Mouse (Mus musculus) limb, embryonic 13.5 days (tissue): Measurements from ENCODE around the gene Marf1. TPM values are rescaled to one million over a fixed set of nuclear protein-coding genes. Genes with fewer than 3 reads are reported as not detected.

ENCODE experiments used
- ATAC-seq: fragments of 200-750 bp; cut with Nextera tagmentation; 2 replicates; pipeline ENCODE4 v1.8.0; 2017; ENCODE audit warnings: low read depth, moderate number of reproducible peaks, moderate TSS enrichment; ENCODE audit not compliant: low FRiP score
- H3K27ac ChIP-seq: fragments of 300-500 bp; sonication (generic); 2 replicates; pipeline ENCODE4 v1.5.1; 2015; ENCODE audit warnings: inconsistent platforms, mild to moderate bottlenecking, moderate library complexity
- H3K27me3 ChIP-seq: fragments of 300-500 bp; sonication (generic); 2 replicates; pipeline ENCODE4 v1.6.1; 2015; ENCODE audit warnings: mild to moderate bottlenecking, inconsistent platforms
- H3K36me3 ChIP-seq: fragments of 300-500 bp; sonication (generic); 2 replicates; pipeline ENCODE4 v1.6.1; 2015; ENCODE audit warnings: inconsistent platforms, mild to moderate bottlenecking, moderate library complexity
- H3K4me1 ChIP-seq: fragments of 300-500 bp; sonication (generic); 2 replicates; pipeline ENCODE4 v1.6.1; 2015; ENCODE audit warnings: inconsistent platforms
- H3K4me2 ChIP-seq: fragments of 300-500 bp; sonication (generic); replicated peaks from 2 replicates; pipeline ENCODE4 v1.6.1; 2015; ENCODE audit warnings: inconsistent platforms, mild to moderate bottlenecking, moderate library complexity
- H3K4me3 ChIP-seq: fragments of 300-500 bp; sonication (generic); 2 replicates; pipeline ENCODE4 v1.5.1; 2015; ENCODE audit warnings: moderate library complexity, mild to moderate bottlenecking, inconsistent platforms
- H3K9ac ChIP-seq: fragments of 300-500 bp; sonication (generic); 2 replicates; pipeline ENCODE4 v1.6.1; 2015; ENCODE audit warnings: mild to moderate bottlenecking, inconsistent platforms
- H3K9me3 ChIP-seq: fragments of 300-500 bp; sonication (generic); 2 replicates; pipeline ENCODE4 v1.6.1; 2016; ENCODE audit warnings: inconsistent platforms
- WGBS: fragments of 180-500 bp; shearing (Covaris S2); methylation state at CpG from one replicate; pipeline ENCODE4 v1.1.7; 2015; 5-methylcytosine and 5-hydroxymethylcytosine counted together
- polyA plus RNA-seq: library from polyadenylated mRNA; unstranded; fragments of >200 nt; fragmentation: Nextera tagmentation; extraction: Ambion mirVana; gene quantifications from 2 replicates; pipeline ENCODE4 v1.2.1, GENCODE M21; 2015

Gene Marf1
- polyA plus RNA-seq, result 22.3 and 23.2 TPM in 2 replicates

- ATAC-seq, result peak; percentile 93
- Histone ChIP-seq H3K4me2 (peak within 1 kb of the TSS; percentile 74), H3K9me3 (no peaks in the 10 kb centered on the region), H3K4me1 (peaks cover 31% of the 10 kb centered on the region), H3K4me3 (peak within 1 kb of the TSS; percentile 78), H3K27me3 (no peaks in the 10 kb centered on the region), H3K27ac (peak within 1 kb of the TSS; percentile 87), H3K36me3 (peaks cover 2% of the 10 kb centered on the region), H3K9ac (peak within 1 kb of the TSS; percentile 90)
- WGBS, result under 1% methylated on average over 36 of the region's 43 CpGs
Measured at GRCm38 (mm10) chr16:14162988-14163416, at the start of gene Marf1, which contains the start of gene Nde1. Gene Marf1 (minus strand): TSS chr16:14163351. Gene Nde1 (plus strand): TSS chr16:14163275.

DNA sequence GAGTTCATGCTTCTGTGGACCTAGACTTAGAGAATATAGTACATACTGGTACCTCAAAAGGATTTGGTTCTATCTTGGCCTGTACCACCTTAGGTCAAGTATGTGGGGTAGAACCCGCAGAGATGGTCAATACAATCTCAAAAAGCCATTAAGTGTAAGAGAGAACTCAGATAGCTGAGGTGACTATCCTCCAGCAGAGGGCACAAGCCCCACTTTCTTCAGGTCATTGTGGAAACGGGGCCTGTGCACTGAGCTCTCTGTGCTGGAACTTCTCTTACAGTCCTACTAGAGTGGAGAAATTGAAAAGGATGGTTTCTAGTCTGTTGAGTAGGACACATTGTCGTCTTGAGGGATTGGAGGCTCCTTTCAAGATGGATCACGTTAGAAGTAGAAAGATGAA lies 35.6 kb upstream of the Marf1 start:
- no peak overlapping the region for H3K27ac ChIP-seq
- H3K4me2 ChIP-seq, result no peak overlapping the region
- H3K36me3 ChIP-seq, result no peaks in the 10 kb centered on the region
- H3K9me3 ChIP-seq, result no peaks in the 10 kb centered on the region
- ATAC-seq, result no peak
- no peak overlapping the region for H3K4me3 ChIP-seq
- no peaks in the 10 kb centered on the region for H3K4me1 ChIP-seq
- WGBS, result 76% methylated on average over 4 of the region's 4 CpGs
- H3K27me3 ChIP-seq, result no peaks in the 10 kb centered on the region
- H3K9ac ChIP-seq, result no peak overlapping the region

DNA sequence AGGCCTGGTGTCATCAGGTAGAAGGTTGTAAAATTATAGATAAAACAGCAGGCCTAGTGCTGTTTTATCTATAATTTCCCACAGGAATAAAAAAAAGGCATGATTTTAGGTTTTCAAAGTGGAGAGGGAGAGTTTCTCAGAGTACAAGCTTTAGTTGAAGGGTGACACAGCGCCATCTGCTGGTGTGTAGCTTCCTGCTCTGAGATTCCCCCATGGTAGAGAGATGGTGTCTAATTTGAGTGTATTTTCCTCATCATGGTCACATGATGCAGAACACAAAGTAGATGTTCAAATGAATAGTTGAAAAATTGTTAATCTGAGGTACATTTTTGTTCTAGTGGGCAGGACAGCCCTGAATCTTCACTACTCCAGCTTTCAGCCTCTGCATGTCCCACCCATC lies 32.3 kb upstream of the Marf1 start:
- WGBS, result 22% methylated on average over 1 of the region's 1 CpGs
- H3K36me3 ChIP-seq, result peaks cover 30% of the 10 kb centered on the region
- no peak overlapping the region for H3K4me2 ChIP-seq
- no peaks in the 10 kb centered on the region for H3K27me3 ChIP-seq
- H3K4me1 ChIP-seq, result no peaks in the 10 kb centered on the region
- no peak overlapping the region for H3K27ac ChIP-seq
- H3K4me3 ChIP-seq, result no peak overlapping the region
- no peak for ATAC-seq
- H3K9me3 ChIP-seq, result no peaks in the 10 kb centered on the region
- no peak overlapping the region for H3K9ac ChIP-seq

- no peak overlapping the region for H3K4me3 ChIP-seq
- H3K27ac ChIP-seq, result no peak overlapping the region
- no peak overlapping the region for H3K4me2 ChIP-seq
- H3K9ac ChIP-seq, result no peak overlapping the region
- H3K9me3 ChIP-seq, result no peaks in the 10 kb centered on the region
- no peaks in the 10 kb centered on the region for H3K4me1 ChIP-seq
- H3K36me3 ChIP-seq, result peaks cover 40% of the 10 kb centered on the region
- WGBS, result 77% methylated on average over 9 of the region's 9 CpGs
- no peaks in the 10 kb centered on the region for H3K27me3 ChIP-seq
- ATAC-seq, result no peak
Measured at GRCm38 (mm10) chr16:14194164-14194950, 31.2 kb upstream of the Marf1 start.

DNA sequence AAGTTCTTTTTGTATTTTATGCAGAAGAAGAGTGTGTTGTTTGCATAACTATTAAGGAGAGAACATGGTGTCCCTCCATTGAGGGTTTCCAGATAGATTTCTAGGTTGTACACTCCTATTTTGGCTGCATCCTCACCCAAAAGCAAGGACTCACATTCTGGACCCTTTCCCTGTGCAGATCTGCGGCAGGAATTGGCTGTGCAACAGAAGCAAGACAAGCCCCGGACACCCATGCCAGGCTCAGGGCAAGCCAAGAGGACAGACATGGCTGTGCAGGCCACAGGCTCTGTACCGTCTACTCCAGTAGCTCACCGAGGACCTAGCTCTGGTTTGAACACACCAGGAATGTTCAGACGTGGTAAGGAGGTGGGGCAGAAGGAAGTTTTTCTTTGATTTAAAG lies 22.4 kb upstream of the Marf1 start:
- H3K4me3 ChIP-seq, result no peak overlapping the region
- H3K4me1 ChIP-seq, result no peaks in the 10 kb centered on the region
- no peak overlapping the region for H3K27ac ChIP-seq
- H3K4me2 ChIP-seq, result no peak overlapping the region
- H3K9me3 ChIP-seq, result no peaks in the 10 kb centered on the region
- ATAC-seq, result no peak
- H3K27me3 ChIP-seq, result no peaks in the 10 kb centered on the region
- 96% methylated on average over 5 of the region's 5 CpGs for WGBS
- peaks cover 98% of the 10 kb centered on the region for H3K36me3 ChIP-seq
- no peak overlapping the region for H3K9ac ChIP-seq

- Histone ChIP-seq H3K9ac (no peak overlapping the region), H3K4me1 (no peaks in the 10 kb centered on the region), H3K4me2 (no peak overlapping the region), H3K4me3 (no peak overlapping the region), H3K27me3 (no peaks in the 10 kb centered on the region), H3K27ac (no peak overlapping the region), H3K36me3 (peaks cover 97% of the 10 kb centered on the region), H3K9me3 (no peaks in the 10 kb centered on the region)
- 83% methylated on average over 1 of the region's 1 CpGs for WGBS
- no peak for ATAC-seq
Measured at GRCm38 (mm10) chr16:14183856-14184255, 20.7 kb upstream of the Marf1 start.

DNA sequence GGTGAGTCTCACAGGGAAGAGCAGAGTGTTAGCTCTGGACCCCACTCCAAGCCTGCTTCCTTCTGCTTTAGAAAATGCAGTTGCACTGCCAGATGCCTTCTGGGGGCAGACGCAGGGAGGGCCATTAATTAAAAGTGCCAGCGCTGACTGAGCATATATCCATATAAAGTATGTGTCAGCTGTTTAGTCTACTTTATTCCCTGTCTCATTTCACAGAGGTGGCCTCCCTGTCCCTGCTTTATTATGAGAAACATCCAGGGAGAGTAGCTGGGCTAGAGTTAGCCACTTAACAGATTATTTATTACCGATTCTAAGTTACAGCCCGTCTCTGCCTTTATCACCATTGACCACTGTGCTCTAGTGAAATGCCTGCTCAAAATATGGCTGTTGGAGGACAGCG lies 19.2 kb upstream of the Marf1 start:
- H3K9ac ChIP-seq, result no peak overlapping the region
- no peak overlapping the region for H3K4me2 ChIP-seq
- no peaks in the 10 kb centered on the region for H3K27me3 ChIP-seq
- ATAC-seq, result no peak
- no peak overlapping the region for H3K27ac ChIP-seq
- H3K4me3 ChIP-seq, result no peak overlapping the region
- no peaks in the 10 kb centered on the region for H3K9me3 ChIP-seq
- H3K4me1 ChIP-seq, result no peaks in the 10 kb centered on the region
- H3K36me3 ChIP-seq, result peaks cover 95% of the 10 kb centered on the region
- WGBS, result 82% methylated on average over 5 of the region's 5 CpGs

- Histone ChIP-seq H3K4me1 (no peaks in the 10 kb centered on the region), H3K9me3 (no peaks in the 10 kb centered on the region), H3K36me3 (peaks cover 95% of the 10 kb centered on the region), H3K4me3 (no peak overlapping the region), H3K9ac (no peak overlapping the region), H3K27me3 (no peaks in the 10 kb centered on the region), H3K27ac (no peak overlapping the region), H3K4me2 (no peak overlapping the region)
- no peak for ATAC-seq
- 89% methylated on average over 6 of the region's 6 CpGs for WGBS
Measured at GRCm38 (mm10) chr16:14180163-14180733, 17.1 kb upstream of the Marf1 start.

GRCm38 (mm10) chr16:14178041-14178440 lies 14.9 kb upstream of the Marf1 start:
- no peaks in the 10 kb centered on the region for H3K4me1 ChIP-seq
- ATAC-seq, result no peak
- H3K36me3 ChIP-seq, result peaks cover 96% of the 10 kb centered on the region
- H3K27ac ChIP-seq, result no peak overlapping the region
- no peak overlapping the region for H3K4me2 ChIP-seq
- no peaks in the 10 kb centered on the region for H3K9me3 ChIP-seq
- no peak overlapping the region for H3K9ac ChIP-seq
- no peaks in the 10 kb centered on the region for H3K27me3 ChIP-seq
- no peak overlapping the region for H3K4me3 ChIP-seq
- 61% methylated on average over 3 of the region's 3 CpGs for WGBS

DNA sequence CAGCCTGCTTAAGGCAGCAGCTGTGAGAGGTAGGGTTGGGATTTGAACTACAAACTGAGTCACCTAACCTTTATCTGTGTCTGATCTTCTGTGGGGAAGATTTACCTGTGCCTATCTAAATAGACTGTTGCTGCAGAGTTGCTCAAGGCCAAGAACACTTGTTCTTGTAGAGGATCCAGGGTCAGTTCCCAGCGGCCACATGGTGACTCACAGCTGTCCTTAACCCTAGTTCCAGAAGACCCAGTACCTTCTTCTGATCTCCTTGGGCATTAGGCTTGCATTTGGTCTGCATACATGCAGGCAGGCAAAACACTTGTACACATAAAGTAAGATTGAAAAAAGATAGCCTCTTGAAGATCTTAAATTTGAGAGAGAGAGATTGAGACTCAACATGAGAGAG lies 6.6 kb upstream of the Marf1 start:
- ATAC-seq, result no peak
- no peak overlapping the region for H3K27ac ChIP-seq
- H3K4me2 ChIP-seq, result no peak overlapping the region
- no peaks in the 10 kb centered on the region for H3K9me3 ChIP-seq
- H3K4me3 ChIP-seq, result no peak overlapping the region
- WGBS, result 94% methylated on average over 1 of the region's 1 CpGs
- peaks cover 12% of the 10 kb centered on the region for H3K4me1 ChIP-seq
- H3K36me3 ChIP-seq, result peaks cover 68% of the 10 kb centered on the region
- H3K27me3 ChIP-seq, result no peaks in the 10 kb centered on the region
- no peak overlapping the region for H3K9ac ChIP-seq

- H3K4me1 ChIP-seq, result peaks cover 22% of the 10 kb centered on the region
- H3K4me3 ChIP-seq, result no peak overlapping the region
- WGBS, result 91% methylated on average over 4 of the region's 4 CpGs
- H3K36me3 ChIP-seq, result peaks cover 36% of the 10 kb centered on the region
- H3K9me3 ChIP-seq, result no peaks in the 10 kb centered on the region
- no peak overlapping the region for H3K27ac ChIP-seq
- no peaks in the 10 kb centered on the region for H3K27me3 ChIP-seq
- no peak overlapping the region for H3K9ac ChIP-seq
- no peak for ATAC-seq
- H3K4me2 ChIP-seq, result no peak overlapping the region
Measured at GRCm38 (mm10) chr16:14166490-14166889, 3.3 kb upstream of the Marf1 start.

- H3K36me3 ChIP-seq, result peaks cover 9% of the 10 kb centered on the region
- peaks cover 25% of the 10 kb centered on the region for H3K4me1 ChIP-seq
- peak overlapping the region; percentile 78 for H3K4me3 ChIP-seq
- H3K9me3 ChIP-seq, result no peaks in the 10 kb centered on the region
- ATAC-seq, result no peak
- peak overlapping the region; percentile 90 for H3K9ac ChIP-seq
- H3K4me2 ChIP-seq, result peak overlapping the region; percentile 74
- H3K27me3 ChIP-seq, result no peaks in the 10 kb centered on the region
- WGBS, result 1% methylated on average over 10 of the region's 10 CpGs
- peak overlapping the region; percentile 87 for H3K27ac ChIP-seq
Measured at GRCm38 (mm10) chr16:14163731-14164130, 580 bp upstream of the Marf1 start.
